Mouse (Mus musculus) stomach, embryonic 16.5 days (tissue): ENCODE results near the gene Taldo1. TPM values are rescaled to one million over a fixed set of nuclear protein-coding genes. Genes with fewer than 3 reads are reported as not detected.

Experiments used
- ATAC-seq: fragments of 200-750 bp; cut with Nextera tagmentation; 2 replicates; pipeline ENCODE4 v1.8.0; 2017; ENCODE audit warnings: moderate number of reproducible peaks, moderate TSS enrichment; ENCODE audit not compliant: insufficient read depth, low FRiP score
- H3K27ac ChIP-seq: fragments of 300-500 bp; sonication (generic); 2 replicates; pipeline ENCODE4 v1.5.1; 2014; ENCODE audit warnings: low read length
- H3K27me3 ChIP-seq: fragments of 300-500 bp; sonication (generic); 2 replicates; pipeline ENCODE4 v1.6.1; 2014; ENCODE audit warnings: low read length, control low read depth, mixed read lengths; ENCODE audit not compliant: control insufficient read depth, insufficient read depth
- H3K36me3 ChIP-seq: fragments of 300-500 bp; sonication (generic); 2 replicates; pipeline ENCODE4 v1.6.1; 2014; ENCODE audit warnings: low read length; ENCODE audit not compliant: control insufficient read depth, insufficient read depth
- H3K4me1 ChIP-seq: fragments of 300-500 bp; sonication (generic); 2 replicates; pipeline ENCODE4 v1.6.1; 2014; ENCODE audit warnings: low read length, control low read depth, mixed read lengths; ENCODE audit not compliant: control insufficient read depth, insufficient read depth
- H3K4me2 ChIP-seq: fragments of 300-500 bp; sonication (generic); 2 replicates; pipeline ENCODE4 v1.6.1; 2014; ENCODE audit warnings: low read depth, low read length, mixed read lengths
- H3K4me3 ChIP-seq: fragments of 300-500 bp; sonication (generic); replicated peaks from 2 replicates; pipeline ENCODE4 v1.5.1; 2014; ENCODE audit warnings: mild to moderate bottlenecking, low read length
- H3K9ac ChIP-seq: fragments of 300-500 bp; sonication (generic); 2 replicates; pipeline ENCODE4 v1.6.1; 2014; ENCODE audit warnings: low read length
- H3K9me3 ChIP-seq: fragments of 300-500 bp; sonication (generic); replicated peaks from 2 replicates; pipeline ENCODE4 v1.6.1; 2016; ENCODE audit warnings: low read length, control low read depth; ENCODE audit not compliant: control insufficient read depth
- WGBS: fragments of 180-500 bp; shearing (Covaris S2); extraction: QIAGEN DNeasy Blood & Tissue Kit; methylation state at CpG from one replicate; pipeline ENCODE4 v1.1.7; 2014; 5-methylcytosine and 5-hydroxymethylcytosine counted together
- polyA plus RNA-seq: library from polyadenylated mRNA; unstranded; fragments of >200 nt; fragmentation: Nextera tagmentation; extraction: Ambion mirVana; gene quantifications from 2 replicates; pipeline ENCODE4 v1.2.1, GENCODE M21; 2015

Taldo1 gene
- polyA plus RNA-seq, 1 experiment from 2014 or later = 399 TPM

GRCm38 (mm10) chr7:141379584-141379983, 12.4 kb upstream of the Taldo1 start:
- Histone ChIP-seq H3K4me3 (no peak overlapping the region), H3K27me3 (no peaks in the 10 kb centered on the region), H3K27ac (no peak overlapping the region), H3K9ac (no peak overlapping the region), H3K36me3 (no peaks in the 10 kb centered on the region), H3K4me1 (no peaks in the 10 kb centered on the region), H3K4me2 (no peak overlapping the region), H3K9me3 (no peaks in the 10 kb centered on the region)
- WGBS = 54% methylated on average over 4 of the region's 4 CpGs
- no peak for ATAC-seq

GRCm38 (mm10) chr7:141381068-141381835, 10.7 kb upstream of the Taldo1 start:
- Histone ChIP-seq H3K9ac (no peak overlapping the region), H3K27me3 (no peaks in the 10 kb centered on the region), H3K4me3 (no peak overlapping the region), H3K4me2 (no peak overlapping the region), H3K27ac (no peak overlapping the region), H3K4me1 (no peaks in the 10 kb centered on the region), H3K36me3 (no peaks in the 10 kb centered on the region), H3K9me3 (no peaks in the 10 kb centered on the region)
- WGBS = 73% methylated on average over 4 of the region's 4 CpGs
- ATAC-seq = no peak

- no peak overlapping the region for H3K4me3 ChIP-seq
- no peaks in the 10 kb centered on the region for H3K9me3 ChIP-seq
- no peak overlapping the region for H3K27ac ChIP-seq
- H3K4me1 ChIP-seq = peaks cover 11% of the 10 kb centered on the region
- no peak for ATAC-seq
- H3K36me3 ChIP-seq = no peaks in the 10 kb centered on the region
- no peaks in the 10 kb centered on the region for H3K27me3 ChIP-seq
- WGBS = 42% methylated on average over 2 of the region's 2 CpGs
- no peak overlapping the region for H3K9ac ChIP-seq
- no peak overlapping the region for H3K4me2 ChIP-seq
Measured at GRCm38 (mm10) chr7:141387807-141388486, 4.1 kb upstream of the Taldo1 start.

- H3K4me2 ChIP-seq = no peak overlapping the region
- ATAC-seq = no peak
- no peak overlapping the region for H3K27ac ChIP-seq
- no peaks in the 10 kb centered on the region for H3K27me3 ChIP-seq
- H3K9me3 ChIP-seq = no peaks in the 10 kb centered on the region
- H3K36me3 ChIP-seq = no peaks in the 10 kb centered on the region
- H3K4me3 ChIP-seq = no peak overlapping the region
- 45% methylated on average over 3 of the region's 3 CpGs for WGBS
- peaks cover 14% of the 10 kb centered on the region for H3K4me1 ChIP-seq
- H3K9ac ChIP-seq = no peak overlapping the region
Measured at GRCm38 (mm10) chr7:141388487-141389109, 3.4 kb upstream of the Taldo1 start.

GRCm38 (mm10) chr7:141390326-141391259, 1.4 kb upstream of the Taldo1 start:
- Histone ChIP-seq H3K4me2 (peak overlapping the region; percentile 98; the same call in 1 of the 2 replicates), H3K27me3 (no peaks in the 10 kb centered on the region), H3K36me3 (no peaks in the 10 kb centered on the region), H3K4me3 (no peak overlapping the region), H3K9ac (no peak overlapping the region), H3K9me3 (no peaks in the 10 kb centered on the region), H3K27ac (no peak overlapping the region), H3K4me1 (peaks cover 14% of the 10 kb centered on the region)
- WGBS = 53% methylated on average over 9 of the region's 9 CpGs
- no peak for ATAC-seq

- Histone ChIP-seq H3K27ac (peak overlapping the region; percentile 80), H3K4me3 (peak overlapping the region; percentile 86), H3K4me2 (peak overlapping the region; percentile 98), H3K9me3 (no peaks in the 10 kb centered on the region), H3K4me1 (peaks cover 14% of the 10 kb centered on the region), H3K27me3 (no peaks in the 10 kb centered on the region), H3K36me3 (0 out of 2 replicates have a peak, but pooled peaks cover 6% of the 10 kb centered on the region), H3K9ac (peak overlapping the region; percentile 82)
- 27% methylated on average over 9 of the region's 9 CpGs for WGBS
- ATAC-seq = peak; percentile 23; the same call in 1 of the 2 replicates
Measured at GRCm38 (mm10) chr7:141392552-141393222, 688 bp downstream of the Taldo1 start.

GRCm38 (mm10) chr7:141394158-141394557, 2.2 kb downstream of the Taldo1 start:
- H3K27ac ChIP-seq = no peak overlapping the region
- 80% methylated on average over 7 of the region's 7 CpGs for WGBS
- H3K36me3 ChIP-seq = peaks cover 6% of the 10 kb centered on the region; the same call in 1 of the 2 replicates
- no peak for ATAC-seq
- no peak overlapping the region for H3K4me2 ChIP-seq
- H3K4me3 ChIP-seq = no peak overlapping the region
- H3K9me3 ChIP-seq = no peaks in the 10 kb centered on the region
- H3K27me3 ChIP-seq = no peaks in the 10 kb centered on the region
- no peak overlapping the region for H3K9ac ChIP-seq
- H3K4me1 ChIP-seq = peaks cover 14% of the 10 kb centered on the region

GRCm38 (mm10) chr7:141394771-141395170, 2.8 kb downstream of the Taldo1 start:
- H3K27me3 ChIP-seq = no peaks in the 10 kb centered on the region
- H3K4me1 ChIP-seq = peaks cover 14% of the 10 kb centered on the region
- no peak overlapping the region for H3K9ac ChIP-seq
- WGBS = 29% methylated on average over 6 of the region's 6 CpGs
- no peak overlapping the region for H3K4me3 ChIP-seq
- no peak overlapping the region for H3K4me2 ChIP-seq
- H3K9me3 ChIP-seq = no peaks in the 10 kb centered on the region
- peaks cover 7% of the 10 kb centered on the region; the same call in 1 of the 2 replicates for H3K36me3 ChIP-seq
- no peak overlapping the region for H3K27ac ChIP-seq
- ATAC-seq = no peak
